Mouse (Mus musculus) adrenal gland, adult 18-20 months (tissue): ENCODE measurements around the gene Gnat1. TPM values are rescaled to one million over a fixed set of nuclear protein-coding genes. Genes with fewer than 3 reads are reported as not detected.

ENCODE experiments used
- DNase-seq, 2 experiments: peaks; one replicate each; pipeline ENCODE4 v3.0.0; 2021 to 2022; ENCODE audit warnings: low spot score in 2 of 2
- total RNA-seq, 2 experiments: library from RNA; stranded (reverse); gene quantifications; 1 replicate in 1 of 2; 2 replicates in 1 of 2; pipeline ENCODE4 v1.2.3; 2021

Gene Gnat1
- total RNA-seq, 2 experiments from 2014 or later: 0.22 to 0.56 TPM

GRCm38 (mm10) chr9:107646975-107647374 lies 32.5 kb downstream of the Gnat1 start:
- no peak for DNase-seq

DNA sequence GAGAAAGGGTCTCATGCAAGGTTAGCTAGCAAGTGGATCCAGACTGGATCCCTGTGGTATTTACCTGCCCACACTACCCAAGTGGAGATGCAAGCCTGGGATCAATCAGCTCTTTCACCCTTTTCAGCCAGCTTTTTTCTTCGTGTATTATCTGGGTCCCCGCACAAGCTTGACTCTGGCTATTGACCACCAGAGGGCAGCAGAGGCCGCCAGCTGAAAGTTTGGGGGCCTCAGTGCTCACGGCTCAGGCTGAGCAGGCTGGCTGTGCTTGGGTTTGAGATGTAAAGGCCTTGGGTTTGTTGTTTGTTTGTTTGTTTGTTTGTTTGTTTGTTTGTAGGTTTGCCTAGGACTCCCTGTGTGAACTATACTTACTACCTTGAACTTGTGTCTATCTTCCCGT lies 33.9 kb downstream of the Gnat1 start:
- DNase-seq: peak; percentile 73 to 82

DNA sequence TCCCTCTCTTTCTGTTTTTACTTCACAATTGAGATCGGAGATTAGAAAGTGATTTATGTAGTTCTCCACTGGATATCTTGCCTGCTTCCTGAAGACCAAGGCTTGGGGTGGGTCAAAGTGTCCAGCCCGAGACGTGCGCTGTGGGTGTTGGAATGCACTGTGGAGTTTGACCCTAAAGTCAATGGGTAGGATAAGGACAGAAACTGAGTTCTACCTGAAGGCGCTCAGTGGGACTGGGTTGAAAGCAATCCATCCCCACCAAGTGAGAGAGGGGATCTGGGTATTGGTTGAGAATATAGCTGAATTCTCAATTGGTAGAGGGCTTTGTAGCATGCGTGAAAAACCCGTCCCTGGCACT lies 34.4 kb downstream of the Gnat1 start:
- DNase-seq: no peak

- DNase-seq: peak; percentile 93 to 96
Observed at GRCm38 (mm10) chr9:107644495-107645152, 34.9 kb downstream of the Gnat1 start.

GRCm38 (mm10) chr9:107643544-107644214 lies 35.8 kb downstream of the Gnat1 start:
- no peak for DNase-seq

GRCm38 (mm10) chr9:107641666-107642065 lies 37.8 kb downstream of the Gnat1 start:
- no peak for DNase-seq

- DNase-seq: no peak
Observed at GRCm38 (mm10) chr9:107640257-107640772, 39.2 kb downstream of the Gnat1 start.

DNA sequence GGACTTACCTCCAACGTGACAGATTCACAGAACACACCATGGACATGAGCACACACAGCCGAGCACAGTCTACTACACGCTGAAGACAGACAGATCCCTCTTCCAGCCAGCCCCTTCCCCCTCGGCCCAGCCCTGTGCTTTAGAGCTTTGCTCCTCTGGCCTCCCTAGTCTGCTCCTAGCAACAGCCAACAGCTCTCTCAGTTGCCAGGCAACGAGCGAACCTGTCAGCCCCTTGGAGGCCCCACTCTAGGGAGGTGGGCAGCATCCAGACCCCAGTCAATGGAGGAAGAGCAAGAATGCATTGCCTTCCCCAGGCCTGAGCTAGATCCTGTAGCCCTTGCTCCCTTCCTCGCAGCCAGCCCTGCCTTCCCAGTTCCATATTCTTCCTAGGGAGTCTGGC lies 42.4 kb downstream of the Gnat1 start:
- DNase-seq: no peak

GRCm38 (mm10) chr9:107635279-107636028 lies 44.1 kb downstream of the Gnat1 start, which contains the start of gene Gnai2:
TSS of gene Gnai2 (minus strand) at chr9:107635367.
- DNase-seq: peak; percentile 95 to 96

GRCm38 (mm10) chr9:107634406-107635278 lies 44.9 kb downstream of the Gnat1 start:
- no peak for DNase-seq

DNA sequence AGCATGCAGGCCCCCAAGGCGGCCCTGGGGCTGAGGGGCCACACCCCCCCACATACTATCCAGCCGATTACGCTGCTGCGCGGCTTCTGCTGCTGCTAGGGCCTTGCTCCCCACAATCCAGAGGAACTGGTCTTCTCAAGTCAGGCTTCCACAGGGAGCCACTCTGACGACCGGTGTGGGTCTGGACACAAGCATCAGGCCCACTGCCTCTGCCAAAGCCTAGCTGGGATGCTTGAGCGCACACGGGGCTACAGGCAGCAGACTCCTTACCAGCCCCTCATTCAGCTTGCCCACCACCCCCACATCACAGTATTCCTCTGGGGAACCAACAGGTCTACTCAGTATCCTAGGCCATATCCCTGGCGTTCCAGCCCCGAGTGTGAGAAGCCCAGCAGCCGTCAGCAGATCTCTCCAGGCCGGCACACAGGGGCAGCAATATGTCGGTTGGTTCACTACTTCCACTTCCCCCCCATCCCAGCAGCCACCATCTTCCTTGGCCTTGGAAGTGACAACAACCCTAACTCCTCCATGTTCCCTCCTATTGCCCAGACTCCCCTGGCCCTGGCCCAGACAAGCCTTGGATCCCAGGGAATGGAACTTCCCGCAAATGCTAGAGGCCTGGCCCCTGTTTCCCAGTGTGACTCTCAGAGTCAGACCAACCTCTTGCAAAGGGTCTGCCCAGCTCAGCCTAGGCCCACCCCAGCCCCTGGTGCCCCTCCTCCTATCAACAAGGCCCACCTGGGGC lies 45.7 kb downstream of the Gnat1 start:
- no peak for DNase-seq

DNA sequence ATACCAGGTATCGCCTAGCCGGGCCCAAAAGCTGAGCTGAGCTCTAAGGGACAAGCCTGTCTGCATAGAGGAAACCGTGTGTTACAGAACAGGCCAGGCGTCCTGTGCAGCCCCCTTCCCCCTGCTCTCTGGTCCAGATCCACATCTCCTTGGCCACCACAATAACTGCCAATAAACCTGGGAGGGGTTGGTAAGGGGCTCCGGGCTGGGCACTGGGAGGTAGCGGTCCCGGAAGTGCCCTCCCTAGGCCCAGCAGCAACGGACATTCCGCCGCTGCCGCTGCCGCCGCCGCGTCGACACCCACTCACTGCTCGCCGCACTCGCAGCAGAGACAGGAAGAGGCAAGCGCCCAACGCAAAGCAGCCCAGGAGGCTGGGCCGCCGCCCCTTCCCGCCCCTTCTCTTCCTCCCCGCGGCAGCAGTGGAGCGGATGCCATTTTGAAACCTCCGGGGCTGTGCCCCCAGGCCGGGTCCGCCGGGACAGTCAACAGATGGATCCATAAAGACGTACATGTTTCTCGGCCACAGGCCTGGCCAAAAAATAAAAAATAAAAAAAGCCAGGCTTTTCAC lies 46.3 kb downstream of the Gnat1 start:
- peak; percentile 77 to 82 for DNase-seq

DNA sequence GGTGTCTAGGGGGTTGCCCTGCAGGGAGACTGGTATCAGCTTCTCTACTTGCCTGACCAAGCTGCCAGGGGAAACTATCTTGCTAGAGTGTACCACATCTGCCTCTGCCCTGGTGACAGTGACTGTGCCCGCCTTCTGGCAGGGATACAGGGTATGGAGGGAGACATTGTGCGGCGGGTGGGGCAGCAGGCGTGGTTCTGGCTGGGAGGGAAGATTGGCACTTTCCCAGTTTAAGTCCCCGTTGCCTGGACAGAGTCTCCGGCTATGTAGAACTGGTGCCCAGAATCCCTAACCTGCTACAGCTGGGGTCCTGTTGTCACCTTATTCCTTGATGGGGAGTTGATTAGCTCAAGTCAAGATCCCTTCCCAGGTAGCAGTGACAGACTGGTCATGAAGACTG lies 47.0 kb downstream of the Gnat1 start:
- DNase-seq: no peak

DNA sequence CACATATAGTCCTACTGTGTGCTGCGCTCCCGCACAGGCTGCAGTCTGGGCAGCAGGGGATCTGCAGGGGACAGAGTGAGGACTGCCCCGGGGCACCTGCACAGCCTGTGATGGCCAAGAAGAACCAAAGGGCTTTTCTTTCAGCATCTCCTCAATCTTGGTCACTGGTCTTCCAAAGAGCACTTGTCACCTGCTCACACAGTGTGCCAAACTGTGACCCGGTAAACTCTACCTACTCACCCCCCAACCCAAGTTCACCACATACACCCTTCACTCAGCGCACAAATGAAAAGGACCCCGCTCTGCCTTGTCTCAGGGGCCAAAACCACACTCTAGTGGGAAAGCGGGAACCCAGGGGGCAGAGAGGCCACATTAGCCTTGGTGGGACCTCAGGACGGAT lies 47.7 kb downstream of the Gnat1 start:
- DNase-seq: no peak

DNA sequence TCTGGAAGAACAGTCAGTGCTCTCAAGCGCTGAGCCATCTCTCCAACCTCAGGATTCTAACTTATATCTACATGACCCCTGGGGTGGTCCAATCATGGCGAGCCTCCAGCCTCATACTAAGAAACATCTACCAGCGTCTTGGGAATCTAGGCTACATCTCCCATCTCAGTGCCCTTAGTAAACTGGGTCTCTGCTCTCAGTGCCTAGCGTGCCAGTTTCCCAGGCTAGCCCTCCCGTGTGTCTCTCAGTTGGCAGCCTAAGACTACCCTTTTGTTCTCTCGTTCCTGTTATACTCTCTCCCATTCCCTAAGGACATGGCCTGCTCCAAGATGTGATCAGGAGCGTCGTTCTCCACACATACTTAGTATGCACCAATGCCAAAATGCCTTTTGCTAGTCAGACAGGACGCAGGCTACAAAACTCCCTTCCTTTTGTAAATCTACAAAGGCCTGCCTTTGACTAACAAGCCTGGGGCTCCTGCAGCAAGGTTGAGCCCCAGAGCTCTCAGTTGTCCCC lies 48.1 kb downstream of the Gnat1 start:
- DNase-seq: no peak

DNA sequence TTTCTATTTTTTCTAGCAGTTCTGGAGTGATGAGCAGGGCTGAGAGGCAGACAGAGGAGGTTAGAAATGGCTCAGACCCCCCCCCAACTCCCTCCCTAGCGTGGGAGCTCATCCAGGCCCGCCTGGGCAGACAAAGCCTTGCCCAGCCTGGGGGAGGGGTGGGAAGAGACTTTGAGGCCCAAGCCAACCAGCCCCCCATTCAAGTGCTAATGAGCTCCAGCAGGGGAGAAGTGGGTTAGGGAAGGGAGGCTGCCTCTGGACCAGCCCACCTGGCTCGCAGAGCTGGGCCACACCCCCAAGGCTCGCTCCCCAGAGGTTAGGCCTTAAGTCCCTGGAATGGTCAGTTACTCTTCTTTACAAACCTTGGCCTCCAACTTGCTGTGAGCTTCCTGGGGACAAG lies 48.9 kb downstream of the Gnat1 start:
- no peak for DNase-seq

DNA sequence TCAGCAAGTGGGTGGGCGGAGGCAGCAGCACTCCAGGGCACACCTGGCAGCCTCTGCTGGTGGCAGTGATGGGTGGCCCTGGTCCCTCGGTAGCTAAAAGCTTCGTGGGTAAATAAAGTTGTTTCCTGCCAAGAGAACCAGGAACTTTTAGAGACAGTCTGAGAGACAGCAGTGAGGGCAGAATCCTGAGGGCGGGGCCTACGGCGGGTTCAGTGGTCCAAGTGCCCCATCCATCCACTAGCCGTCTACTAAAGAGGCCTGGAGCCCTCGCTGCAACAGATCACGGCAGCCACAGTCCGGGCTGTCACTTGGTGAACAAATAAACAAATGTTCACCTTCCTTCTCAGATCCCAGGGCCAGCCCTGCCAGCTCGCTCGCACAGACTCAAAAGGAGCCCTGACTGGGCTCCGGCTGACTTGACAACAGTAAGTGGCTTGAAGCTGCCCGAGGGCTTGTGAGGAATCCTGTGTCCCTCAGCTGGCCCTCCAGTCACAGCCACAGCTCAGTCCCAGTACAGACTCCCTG lies 49.5 kb downstream of the Gnat1 start:
- DNase-seq: no peak

GRCm38 (mm10) chr9:107629411-107629730 lies 50.1 kb downstream of the Gnat1 start:
- no peak for DNase-seq

- no peak for DNase-seq
Observed at GRCm38 (mm10) chr9:107628721-107629410, 50.6 kb downstream of the Gnat1 start.
